Mouse (Mus musculus) embryo, embryonic 9.5 days (tissue): ENCODE measurements around the gene Wipf1.

Source experiments
- DNase-seq: peaks from one replicate; pipeline ENCODE4 v3.0.0-alpha.2; 2017; ENCODE audit errors: extremely low spot score

The Wipf1 gene

DNA sequence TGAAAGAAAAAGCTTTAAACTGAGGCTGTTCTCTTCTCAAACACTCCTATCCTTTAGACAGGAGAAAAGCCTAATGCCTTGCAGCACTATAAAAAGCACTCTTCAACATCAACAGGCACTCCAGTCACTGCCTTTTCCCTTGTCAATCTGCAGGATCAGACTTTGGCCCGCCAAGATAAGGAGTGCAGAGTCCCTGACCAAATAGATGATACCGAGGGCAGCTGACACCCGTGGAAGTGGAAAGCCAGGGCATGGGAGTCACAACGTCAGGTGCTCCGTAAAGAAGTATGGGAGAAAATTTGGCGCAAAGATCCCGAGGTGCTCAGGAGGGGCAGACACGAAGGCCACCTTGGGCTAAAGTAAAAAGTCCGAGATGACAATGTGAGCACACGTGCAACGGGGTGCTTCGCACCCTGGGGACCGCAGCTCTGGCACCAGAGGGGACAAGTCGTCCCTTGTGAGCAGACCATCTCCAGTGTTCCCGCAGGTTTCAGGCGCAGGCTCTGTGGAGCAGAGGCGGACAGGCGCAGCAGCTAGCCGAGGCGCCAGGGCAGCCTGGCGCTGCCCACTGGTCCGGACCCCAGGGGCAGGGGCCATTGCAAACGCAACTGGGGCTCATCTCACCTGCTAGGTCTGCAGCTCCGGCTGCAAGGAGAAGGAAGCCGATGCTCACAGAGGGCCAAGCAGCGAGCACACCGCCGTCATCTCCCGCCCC, 143.7 kb downstream of the Wipf1 start:
- DNase-seq = no peak

DNA sequence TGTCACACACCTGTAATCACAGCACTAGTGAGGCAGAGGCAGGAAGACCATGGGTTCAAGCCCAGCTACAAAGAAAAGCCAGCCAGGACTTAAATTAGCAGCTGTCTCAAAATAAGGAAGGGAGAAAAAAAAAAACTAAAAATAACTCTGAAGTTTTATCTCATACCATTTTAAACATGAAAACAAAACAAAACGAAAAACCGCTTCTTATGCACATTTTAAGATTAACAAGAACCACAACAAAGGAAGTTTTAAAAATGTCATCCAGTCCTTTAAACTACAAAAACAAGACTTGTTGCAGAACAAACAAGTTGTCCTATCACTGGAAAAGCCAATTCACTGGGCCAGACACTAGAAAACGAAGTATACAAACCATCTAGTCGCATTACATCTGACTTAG, 144.4 kb downstream of the Wipf1 start:
- no peak for DNase-seq

DNA sequence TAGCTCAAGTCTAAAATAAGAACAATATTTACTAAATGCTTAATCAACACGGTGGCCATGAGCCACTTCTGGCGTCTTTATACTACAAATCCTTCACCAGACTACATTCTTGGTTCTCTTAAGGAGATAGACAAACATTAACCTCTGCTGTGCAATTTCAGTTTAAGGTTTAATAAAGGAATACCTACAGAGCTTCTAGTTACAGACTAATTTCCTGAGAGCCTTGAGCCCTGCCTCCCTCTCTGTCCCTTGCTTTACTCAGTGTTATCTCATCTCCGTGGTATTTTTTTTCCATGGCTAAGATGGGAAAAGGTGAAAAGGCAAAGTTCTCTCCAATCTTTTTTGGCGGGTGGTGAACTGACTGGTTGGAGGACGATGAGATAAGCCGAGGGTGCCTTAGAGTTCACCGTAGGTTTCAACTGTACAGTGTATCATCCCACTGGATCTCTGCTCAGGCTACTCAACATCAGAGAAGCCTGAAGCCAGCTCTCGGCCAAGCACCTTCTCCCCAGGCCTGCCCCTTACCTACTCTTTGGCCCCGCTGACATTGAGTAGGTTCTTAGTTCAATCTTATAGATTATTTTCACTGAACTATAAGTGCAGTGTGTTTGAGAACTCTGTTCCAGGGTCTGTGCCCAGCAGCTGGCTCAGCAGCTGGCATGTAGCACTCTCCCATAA, 149.1 kb downstream of the Wipf1 start:
- DNase-seq = no peak

DNA sequence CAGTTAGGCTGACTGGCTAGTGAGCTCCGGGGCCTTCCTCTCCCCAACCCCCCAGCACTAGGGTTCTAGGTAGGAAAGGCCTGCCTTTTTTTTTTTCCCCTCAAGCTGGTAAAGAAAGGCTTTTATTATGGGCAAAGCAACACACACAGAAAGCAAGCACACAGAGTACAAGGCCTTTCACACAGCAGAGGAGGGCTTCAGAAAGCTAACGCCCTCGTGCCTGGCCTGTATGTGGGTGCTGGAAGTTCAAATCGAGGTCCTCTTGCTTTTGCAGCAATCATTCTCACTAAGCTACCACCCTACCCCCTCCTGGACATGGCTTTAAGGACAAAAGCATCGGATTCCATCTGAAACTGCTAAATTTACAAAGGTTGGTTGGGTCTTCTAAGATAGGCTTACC, 149.9 kb downstream of the Wipf1 start:
- DNase-seq = no peak
